9 mouse cellular contexts compared by ENCODE assay signal in the genomic region with DNA sequence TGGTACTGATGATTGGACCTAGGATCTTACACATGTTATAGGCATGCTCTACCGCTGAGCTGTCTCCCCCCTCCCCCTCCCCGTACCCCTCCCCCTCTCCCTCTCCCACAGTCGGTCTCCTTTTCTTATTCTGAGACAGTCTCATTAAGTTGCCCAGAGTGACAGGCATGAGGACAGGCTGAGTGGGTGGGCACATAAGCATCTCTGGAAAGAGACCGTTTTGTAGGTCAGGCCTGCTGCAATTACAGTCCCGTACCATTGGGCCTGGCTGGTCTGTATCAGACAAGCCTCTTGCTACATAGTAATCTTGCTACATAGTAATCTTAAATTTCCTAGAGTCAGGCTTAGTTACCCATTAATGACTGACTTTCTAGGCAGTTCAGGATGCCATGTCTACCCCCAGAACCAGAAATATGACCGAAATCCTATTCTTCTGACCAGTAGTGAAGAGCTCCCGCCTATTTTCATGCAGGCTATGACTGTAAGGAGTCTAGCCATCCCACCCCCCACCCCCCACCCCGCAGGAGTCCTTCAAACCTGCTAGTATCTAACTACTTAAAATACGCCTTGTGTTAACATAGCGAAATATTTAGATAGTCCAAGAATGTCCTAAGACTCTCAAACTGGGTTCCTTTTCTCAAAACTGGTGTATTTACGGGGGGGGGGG. TPM values are rescaled to one million over a fixed set of nuclear protein-coding genes. Genes with fewer than 3 reads are reported as not detected.
DNase-seq lines count a peak whose midpoint lies in the region; ATAC-seq lines count a peak whose summit lies in the region.
"Had no signal": no experiment of that assay in that cellular context is flagged by ENCODE, and none has a peak within 500 bp of the region (broad histone marks: within the 10 kb centered on the region; RNA-seq: fewer than 3 reads in every experiment).

No protein-coding gene starts in this region.

- DNase-seq in heart, postnatal 10 days, result no peak
- DNase-seq in embryo, embryonic 11 days, result peak; percentile 33
- no peak for DNase-seq in hindbrain, embryonic 14.5 days (ENCODE audit: low spot score)
- DNase-seq in left cerebral cortex, postnatal 4 days, result no peak
- no peak for DNase-seq in ovary, postnatal 10 days (ENCODE audit: low spot score)
- DNase-seq in frontal cortex, adult 2 months (ENCODE audit: extremely low spot score in 1 of 2, low spot score in 1 of 2), result no peak

- 43% methylated on average over 9 of the region's 11 CpGs for WGBS in heart, embryonic 11.5 days (ENCODE audit: insufficient replicate concordance)
- WGBS in hindbrain, embryonic 14.5 days, result 34% methylated on average over 10 of the region's 11 CpGs
- 39% methylated on average over 9 of the region's 11 CpGs for WGBS in midbrain, embryonic 15.5 days

- H3K9ac ChIP-seq in heart, embryonic 11.5 days (ENCODE audit: low read depth, low read length), result no peak overlapping the region
- H3K9ac ChIP-seq in hindbrain, embryonic 14.5 days, result no peak overlapping the region
- no peak overlapping the region for H3K9ac ChIP-seq in midbrain, embryonic 15.5 days

- H3K36me3 ChIP-seq in heart, embryonic 11.5 days (ENCODE audit: control insufficient read depth, insufficient read depth, low read length), result no peaks in the 10 kb centered on the region
- H3K36me3 ChIP-seq in hindbrain, embryonic 14.5 days (replicated peaks; ENCODE audit: control insufficient read depth, insufficient read depth), result no peaks in the 10 kb centered on the region
- no peaks in the 10 kb centered on the region for H3K36me3 ChIP-seq in midbrain, embryonic 15.5 days (replicated peaks)

- intact Hi-C loops in heart, postnatal 10 days (cut with DNase I), result loop anchor here (1.0 to 10.0 kb wide), 2 partner anchors 49 to 102 kb away; partner anchors contain the start of gene Rbm43
- intact Hi-C loops in left cerebral cortex, postnatal 4 days (cut with DNase I), result no loop called here

- no peak for ATAC-seq in heart, embryonic 11.5 days (replicated peaks; ENCODE audit: insufficient number of reproducible peaks, low FRiP score, low TSS enrichment)
- peak; percentile 34; the same call in 1 of the 2 replicates for ATAC-seq in hindbrain, embryonic 14.5 days (ENCODE audit: low FRiP score)
- peak; percentile 67 for ATAC-seq in midbrain, embryonic 15.5 days (replicated peaks)

- H3K4me3 ChIP-seq in heart, embryonic 11.5 days (ENCODE audit: low read depth, low read length), result no peak overlapping the region
- H3K4me3 ChIP-seq in hindbrain, embryonic 14.5 days (replicated peaks; ENCODE audit: low read length), result no peak overlapping the region
- H3K4me3 ChIP-seq in midbrain, embryonic 15.5 days, result no peak overlapping the region

- H3K9me3 ChIP-seq in heart, embryonic 11.5 days (replicated peaks; ENCODE audit: control insufficient read depth, low read length), result no peaks in the 10 kb centered on the region
- H3K9me3 ChIP-seq in hindbrain, embryonic 14.5 days (ENCODE audit: control insufficient read depth, low read length), result no peaks in the 10 kb centered on the region
- no peaks in the 10 kb centered on the region for H3K9me3 ChIP-seq in midbrain, embryonic 15.5 days

- H3K4me2 ChIP-seq in heart, embryonic 11.5 days, result peak overlapping the region; percentile 63
- H3K4me2 ChIP-seq in hindbrain, embryonic 14.5 days (replicated peaks), result peak overlapping the region; percentile 62
- H3K4me2 ChIP-seq in midbrain, embryonic 15.5 days, result no peak overlapping the region; the same call in 1 of the 2 replicates

- H3K27ac ChIP-seq in heart, embryonic 11.5 days (ENCODE audit: low read depth, low read length), result no peak overlapping the region
- no peak overlapping the region for H3K27ac ChIP-seq in hindbrain, embryonic 14.5 days
- no peak overlapping the region for H3K27ac ChIP-seq in midbrain, embryonic 15.5 days
- H3K27ac ChIP-seq: layer of hippocampus, adult 2 months had no signal

- no peaks in the 10 kb centered on the region for H3K4me1 ChIP-seq in heart, embryonic 11.5 days (ENCODE audit: control insufficient read depth, insufficient read depth, low read length)
- peaks cover 4% of the 10 kb centered on the region; the same call in 1 of the 2 replicates for H3K4me1 ChIP-seq in hindbrain, embryonic 14.5 days (replicated peaks; ENCODE audit: control insufficient read depth, insufficient read depth, low read length)
- H3K4me1 ChIP-seq in midbrain, embryonic 15.5 days, result peaks cover 6% of the 10 kb centered on the region

- peaks cover 2% of the 10 kb centered on the region; the same call in 1 of the 2 replicates for H3K27me3 ChIP-seq in heart, embryonic 11.5 days (ENCODE audit: control insufficient read depth, insufficient read depth, low read length)
- H3K27me3 ChIP-seq in hindbrain, embryonic 14.5 days (ENCODE audit: control insufficient read depth, insufficient read depth, low read length), result no peaks in the 10 kb centered on the region
- H3K27me3 ChIP-seq in midbrain, embryonic 15.5 days (replicated peaks), result no peaks in the 10 kb centered on the region

RNA-seq across cellular contexts. Expression of gene Tnfaip6, which starts 0.7 kb away (rescaled TPM):
- 3.7 and 4.9 TPM in 2 replicates for polyA plus RNA-seq in heart, embryonic 11.5 days (2014; fragmentation: Nextera tagmentation; extraction: Ambion mirVana)
- 1 to 10 TPM; 1.9 to 2.6 TPM for total RNA-seq in heart, postnatal 10 days (2021)
- polyA plus RNA-seq in hindbrain, embryonic 14.5 days (2014; fragmentation: Nextera tagmentation; extraction: Ambion mirVana), result 2.5 and 3.2 TPM in 2 replicates
- polyA plus RNA-seq in midbrain, embryonic 15.5 days (2015; fragmentation: Nextera tagmentation; extraction: Ambion mirVana), result 3.2 and 3.7 TPM in 2 replicates
- total RNA-seq in left cerebral cortex, postnatal 4 days (2021), result 1 to 10 TPM; 2.2 to 2.3 TPM
- 6.7 and 8.4 TPM in 2 replicates for polyA plus RNA-seq in frontal cortex, adult 2 months (2012; rRNA removed)

RNA-seq across cellular contexts. Expression of gene Rif1, which starts 35.6 kb away (rescaled TPM):
- 27.9 and 29.8 TPM in 2 replicates for polyA plus RNA-seq in heart, embryonic 11.5 days (2014; fragmentation: Nextera tagmentation; extraction: Ambion mirVana)
- total RNA-seq in heart, postnatal 10 days (2021), result 10 to 100 TPM; 24.4 to 32.7 TPM
- polyA plus RNA-seq in hindbrain, embryonic 14.5 days (2014; fragmentation: Nextera tagmentation; extraction: Ambion mirVana), result 25.5 and 32.4 TPM in 2 replicates
- polyA plus RNA-seq in midbrain, embryonic 15.5 days (2015; fragmentation: Nextera tagmentation; extraction: Ambion mirVana), result 21.6 and 23.8 TPM in 2 replicates
- 10 to 100 TPM; 28.2 to 30.9 TPM for total RNA-seq in left cerebral cortex, postnatal 4 days (2021)
- 11.0 and 13.0 TPM in 2 replicates for polyA plus RNA-seq in frontal cortex, adult 2 months (2012; rRNA removed)
